12 mouse cellular contexts compared by ENCODE assay signal in the genomic region with DNA sequence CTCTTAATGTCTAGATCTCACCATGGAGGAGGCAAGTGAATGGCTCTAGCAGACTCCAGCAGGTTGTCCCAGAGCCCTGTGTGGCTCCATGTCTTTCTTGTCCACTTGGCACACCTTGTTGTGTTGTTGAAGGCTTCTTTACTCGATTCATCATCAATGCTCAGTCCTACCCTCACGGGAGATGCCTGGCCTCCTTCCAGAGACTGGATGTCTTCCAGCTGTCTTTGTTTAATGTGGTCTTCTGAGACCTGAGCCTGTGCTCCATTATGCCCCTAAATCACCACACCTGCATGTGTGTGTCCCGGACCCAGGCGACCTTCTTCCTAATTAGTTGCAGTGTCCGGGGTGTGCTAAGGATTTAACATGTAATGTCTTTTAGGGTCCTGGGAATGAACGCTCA.
DNase-seq lines count a peak whose midpoint lies in the region.
"Had no signal": no experiment of that assay in that cellular context is flagged by ENCODE, and none has a peak within 500 bp of the region (broad histone marks: within the 10 kb centered on the region; RNA-seq: fewer than 3 reads in every experiment).

No protein-coding gene starts in this region.

- intact Hi-C loops in heart, postnatal 36 days (cut with DNase I) = no loop called here
- intact Hi-C loops in heart, postnatal 25 days (cut with DNase I) = loop anchor here (5.0 kb wide), 1 partner anchor 40 kb away; no protein-coding TSS in a partner anchor

- DNase-seq in cerebellum, adult 9-10 months = peak; percentile 17
- DNase-seq in cerebellum, adult 8-10 months = no peak
- DNase-seq in heart, postnatal 36 days = peak; percentile 33 to 38
- DNase-seq in heart, postnatal 25 days (ENCODE audit: low spot score) = no peak
- DNase-seq in thymus, postnatal 0 days (ENCODE audit: low spot score) = peak; percentile 8
- no peak for DNase-seq in thymus, postnatal 14 days
- no peak for DNase-seq in lung, postnatal 14 days
- DNase-seq: cerebellum, adult 2 months; forebrain, postnatal 0 days; liver, embryonic 13.5 days; lung, adult 2 months; thymus, adult 18-20 months had no signal

Comparison
In these comparisons a context has a peak if more than half of its experiments do, and no peak if none do; other contexts are left out.
1. DNase-seq: peak in cerebellum, adult 9-10 months (single experiment), heart, postnatal 36 days (2 of 2) and thymus, postnatal 0 days (single experiment); none in cerebellum, adult 8-10 months (single experiment), heart, postnatal 25 days (single experiment), thymus, postnatal 14 days (single experiment) and lung, postnatal 14 days (single experiment).